Mouse (Mus musculus) midbrain, embryonic 12.5 days (tissue): ENCODE measurements around the gene Mmp14. TPM values are rescaled to one million over a fixed set of nuclear protein-coding genes. Genes with fewer than 3 reads are reported as not detected.
A peak's percentile ranks its signal among the peaks of the same experiment; 100 is the strongest.

Experiments
- ATAC-seq: fragments of 200-750 bp; cut with Nextera tagmentation; 2 replicates; pipeline ENCODE4 v1.8.0; 2017; ENCODE audit warnings: low read depth, moderate TSS enrichment, moderate library complexity; ENCODE audit not compliant: low FRiP score
- H3K27ac ChIP-seq: fragments of 300-500 bp; sonication (generic); replicated peaks from 2 replicates; pipeline ENCODE4 v1.5.1; 2016; ENCODE audit warnings: mild to moderate bottlenecking
- H3K27me3 ChIP-seq: fragments of 300-500 bp; sonication (generic); 2 replicates; pipeline ENCODE4 v1.6.1; 2016; ENCODE audit warnings: mild to moderate bottlenecking
- H3K36me3 ChIP-seq: fragments of 300-500 bp; sonication (generic); 2 replicates; pipeline ENCODE4 v1.6.1; 2016
- H3K4me1 ChIP-seq: fragments of 300-500 bp; sonication (generic); 2 replicates; pipeline ENCODE4 v1.6.1; 2016
- H3K4me2 ChIP-seq: fragments of 300-500 bp; sonication (generic); replicated peaks from 2 replicates; pipeline ENCODE4 v1.6.1; 2016; ENCODE audit warnings: mild to moderate bottlenecking, moderate library complexity
- H3K4me3 ChIP-seq: fragments of 300-500 bp; sonication (generic); 2 replicates; pipeline ENCODE4 v1.5.1; 2016; ENCODE audit warnings: mild to moderate bottlenecking
- H3K9ac ChIP-seq: fragments of 300-500 bp; sonication (generic); replicated peaks from 2 replicates; pipeline ENCODE4 v1.6.1; 2016; ENCODE audit warnings: mild to moderate bottlenecking, moderate library complexity
- H3K9me3 ChIP-seq: fragments of 300-500 bp; sonication (generic); 2 replicates; pipeline ENCODE4 v1.6.1; 2016; ENCODE audit warnings: mild to moderate bottlenecking
- WGBS: fragments of 180-500 bp; shearing (Covaris S2); methylation state at CpG from one replicate; pipeline ENCODE4 v1.1.7; 2016; 5-methylcytosine and 5-hydroxymethylcytosine counted together
- polyA plus RNA-seq: library from polyadenylated mRNA; unstranded; fragments of >200 nt; fragmentation: Nextera tagmentation; extraction: Ambion mirVana; gene quantifications from 2 replicates; pipeline ENCODE4 v1.2.1, GENCODE M21; 2016

The Mmp14 gene
- polyA plus RNA-seq, 1 experiment from 2014 or later: 88.6 TPM

GRCm38 (mm10) chr14:54416229-54416775, 15.1 kb upstream of the Mmp14 start:
- Histone ChIP-seq H3K4me3 (no peak overlapping the region), H3K4me2 (no peak overlapping the region), H3K27ac (no peak overlapping the region), H3K9ac (no peak overlapping the region), H3K36me3 (no peaks in the 10 kb centered on the region), H3K27me3 (peaks cover 42% of the 10 kb centered on the region), H3K4me1 (peaks cover 11% of the 10 kb centered on the region), H3K9me3 (no peaks in the 10 kb centered on the region)
- no peak for ATAC-seq
- 31% methylated on average over 5 of the region's 5 CpGs for WGBS

- ATAC-seq: no peak
- peaks cover 11% of the 10 kb centered on the region for H3K4me1 ChIP-seq
- 46% methylated on average over 3 of the region's 4 CpGs for WGBS
- no peak overlapping the region for H3K4me3 ChIP-seq
- no peak overlapping the region for H3K4me2 ChIP-seq
- H3K36me3 ChIP-seq: no peaks in the 10 kb centered on the region
- no peak overlapping the region for H3K27ac ChIP-seq
- H3K9ac ChIP-seq: no peak overlapping the region
- peaks cover 42% of the 10 kb centered on the region for H3K27me3 ChIP-seq
- no peaks in the 10 kb centered on the region for H3K9me3 ChIP-seq
These were observed 14.6 kb upstream of the Mmp14 start for GRCm38 (mm10) chr14:54416830-54417229.

GRCm38 (mm10) chr14:54417623-54418081, 13.8 kb upstream of the Mmp14 start, which contains the start of gene Slc7a7:
Gene Slc7a7, minus strand, starts transcription at chr14:54417780.
- Histone ChIP-seq H3K9me3 (no peaks in the 10 kb centered on the region), H3K4me2 (peak within 1 kb of the TSS; percentile 26), H3K4me1 (peaks cover 11% of the 10 kb centered on the region), H3K9ac (no peak within 1 kb of the TSS), H3K27ac (no peak within 1 kb of the TSS), H3K36me3 (no peaks in the 10 kb centered on the region), H3K27me3 (peaks cover 42% of the 10 kb centered on the region), H3K4me3 (no peak within 1 kb of the TSS)
- 4% methylated on average over 19 of the region's 19 CpGs for WGBS
- ATAC-seq: no peak

GRCm38 (mm10) chr14:54421014-54421413, 10.4 kb upstream of the Mmp14 start:
- Histone ChIP-seq H3K27ac (no peak overlapping the region), H3K4me2 (no peak overlapping the region), H3K9ac (no peak overlapping the region), H3K4me1 (peaks cover 3% of the 10 kb centered on the region; the same call in 1 of the 2 replicates), H3K4me3 (no peak overlapping the region), H3K36me3 (no peaks in the 10 kb centered on the region), H3K27me3 (peaks cover 18% of the 10 kb centered on the region), H3K9me3 (no peaks in the 10 kb centered on the region)
- WGBS: 83% methylated on average over 2 of the region's 2 CpGs
- ATAC-seq: no peak

GRCm38 (mm10) chr14:54423406-54423805, 8.0 kb upstream of the Mmp14 start:
- Histone ChIP-seq H3K9me3 (no peaks in the 10 kb centered on the region), H3K4me1 (peaks cover 17% of the 10 kb centered on the region), H3K9ac (no peak overlapping the region), H3K36me3 (no peaks in the 10 kb centered on the region; the same call in 1 of the 2 replicates), H3K27me3 (no peaks in the 10 kb centered on the region), H3K4me2 (no peak overlapping the region), H3K4me3 (no peak overlapping the region), H3K27ac (no peak overlapping the region)
- no peak for ATAC-seq
- 63% methylated on average over 5 of the region's 5 CpGs for WGBS

- no peaks in the 10 kb centered on the region for H3K9me3 ChIP-seq
- no peak overlapping the region for H3K4me2 ChIP-seq
- no peak overlapping the region for H3K27ac ChIP-seq
- peaks cover 6% of the 10 kb centered on the region; the same call in 1 of the 2 replicates for H3K36me3 ChIP-seq
- H3K27me3 ChIP-seq: no peaks in the 10 kb centered on the region
- 87% methylated on average over 1 of the region's 1 CpGs for WGBS
- no peak overlapping the region for H3K9ac ChIP-seq
- peaks cover 22% of the 10 kb centered on the region for H3K4me1 ChIP-seq
- H3K4me3 ChIP-seq: no peak overlapping the region
- ATAC-seq: no peak
These were observed 6.8 kb upstream of the Mmp14 start for GRCm38 (mm10) chr14:54424634-54425033.

- Histone ChIP-seq H3K27me3 (no peaks in the 10 kb centered on the region), H3K4me3 (peak overlapping the region; percentile 86; the same call in 1 of the 2 replicates), H3K27ac (no peak overlapping the region), H3K4me2 (peak overlapping the region; percentile 64), H3K9ac (no peak overlapping the region), H3K36me3 (peaks cover 10% of the 10 kb centered on the region; the same call in 1 of the 2 replicates), H3K4me1 (peaks cover 32% of the 10 kb centered on the region), H3K9me3 (no peaks in the 10 kb centered on the region)
- 91% methylated on average over 1 of the region's 1 CpGs for WGBS
- no peak for ATAC-seq
These were observed 5.9 kb upstream of the Mmp14 start for GRCm38 (mm10) chr14:54425540-54425939.

- peak overlapping the region; percentile 83 for H3K27ac ChIP-seq
- H3K4me1 ChIP-seq: peaks cover 38% of the 10 kb centered on the region
- WGBS: 34% methylated on average over 14 of the region's 14 CpGs
- H3K36me3 ChIP-seq: peaks cover 10% of the 10 kb centered on the region; the same call in 1 of the 2 replicates
- ATAC-seq: 0 out of 2 replicates have a peak, but pooled peaks have one; percentile 28
- peak overlapping the region; percentile 86 for H3K4me3 ChIP-seq
- no peaks in the 10 kb centered on the region for H3K27me3 ChIP-seq
- no peaks in the 10 kb centered on the region for H3K9me3 ChIP-seq
- peak overlapping the region; percentile 84 for H3K9ac ChIP-seq
- peak overlapping the region; percentile 64 for H3K4me2 ChIP-seq
These were observed 5.3 kb upstream of the Mmp14 start for GRCm38 (mm10) chr14:54426003-54426688.

GRCm38 (mm10) chr14:54426689-54427398, 4.6 kb upstream of the Mmp14 start, which contains the start of gene Mrpl52:
Gene Mrpl52, plus strand, starts transcription at chr14:54426909.
- peak; percentile 80 for ATAC-seq
- peaks cover 10% of the 10 kb centered on the region; the same call in 1 of the 2 replicates for H3K36me3 ChIP-seq
- WGBS: under 1% methylated on average over 48 of the region's 48 CpGs
- H3K9me3 ChIP-seq: no peaks in the 10 kb centered on the region
- H3K9ac ChIP-seq: peak within 1 kb of the TSS; percentile 84
- peaks cover 39% of the 10 kb centered on the region for H3K4me1 ChIP-seq
- H3K27ac ChIP-seq: peak within 1 kb of the TSS; percentile 83
- no peaks in the 10 kb centered on the region for H3K27me3 ChIP-seq
- peak within 1 kb of the TSS; percentile 64 for H3K4me2 ChIP-seq
- H3K4me3 ChIP-seq: peak within 1 kb of the TSS; percentile 86

- no peak for ATAC-seq
- Histone ChIP-seq H3K9me3 (no peaks in the 10 kb centered on the region), H3K9ac (no peak overlapping the region), H3K4me2 (peak overlapping the region; percentile 64), H3K36me3 (peaks cover 10% of the 10 kb centered on the region; the same call in 1 of the 2 replicates), H3K27me3 (peaks cover 7% of the 10 kb centered on the region; the same call in 1 of the 2 replicates), H3K27ac (no peak overlapping the region), H3K4me1 (peaks cover 47% of the 10 kb centered on the region), H3K4me3 (peak overlapping the region; percentile 86)
- WGBS: 93% methylated on average over 7 of the region's 7 CpGs
These were observed 3.7 kb upstream of the Mmp14 start for GRCm38 (mm10) chr14:54427696-54428095.

GRCm38 (mm10) chr14:54428421-54428820, 3.0 kb upstream of the Mmp14 start:
- WGBS: 94% methylated on average over 5 of the region's 5 CpGs
- no peak for ATAC-seq
- Histone ChIP-seq H3K9me3 (no peaks in the 10 kb centered on the region), H3K9ac (no peak overlapping the region), H3K27ac (no peak overlapping the region), H3K36me3 (peaks cover 10% of the 10 kb centered on the region; the same call in 1 of the 2 replicates), H3K27me3 (peaks cover 11% of the 10 kb centered on the region; the same call in 1 of the 2 replicates), H3K4me2 (no peak overlapping the region), H3K4me3 (no peak overlapping the region), H3K4me1 (peaks cover 54% of the 10 kb centered on the region)
